In genomic region chr12:64968067-64968466, GRCm38 (mm10) we compare ENCODE assay signal across 8 mouse cellular contexts. TPM values are rescaled to one million over a fixed set of nuclear protein-coding genes. Genes with fewer than 3 reads are reported as not detected.
DNase-seq lines count a peak whose midpoint lies in the region; ATAC-seq and TF ChIP-seq lines count a peak whose summit lies in the region.

No protein-coding gene starts in this region.

- no peaks in the 10 kb centered on the region for H3K27me3 ChIP-seq in kidney, postnatal 0 days (ENCODE audit: insufficient read depth, low read length)
- H3K27me3 ChIP-seq in hindbrain, postnatal 0 days (ENCODE audit: insufficient read depth, low read length): no peaks in the 10 kb centered on the region
- no peaks in the 10 kb centered on the region for H3K27me3 ChIP-seq in midbrain, embryonic 15.5 days (replicated peaks)

- no peaks in the 10 kb centered on the region for H3K9me3 ChIP-seq in kidney, postnatal 0 days (replicated peaks; ENCODE audit: low read length)
- no peaks in the 10 kb centered on the region for H3K9me3 ChIP-seq in hindbrain, postnatal 0 days (ENCODE audit: low read length)
- no peaks in the 10 kb centered on the region for H3K9me3 ChIP-seq in midbrain, embryonic 15.5 days

- H3K27ac ChIP-seq in kidney, postnatal 0 days: no peak overlapping the region
- no peak overlapping the region for H3K27ac ChIP-seq in hindbrain, postnatal 0 days
- H3K27ac ChIP-seq in midbrain, embryonic 15.5 days: no peak overlapping the region

- ATAC-seq in kidney, postnatal 0 days (replicated peaks; ENCODE audit: low FRiP score, low read depth): no peak
- ATAC-seq in hindbrain, postnatal 0 days: no peak
- ATAC-seq in midbrain, embryonic 15.5 days (replicated peaks): no peak

- H3K9ac ChIP-seq in kidney, postnatal 0 days (ENCODE audit: low read depth, low read length): peak overlapping the region; percentile 93
- H3K9ac ChIP-seq in hindbrain, postnatal 0 days (replicated peaks; ENCODE audit: low read length): peak overlapping the region; percentile 93
- H3K9ac ChIP-seq in midbrain, embryonic 15.5 days: peak overlapping the region; percentile 84

- H3K4me2 ChIP-seq in kidney, postnatal 0 days (ENCODE audit: low read length): peak overlapping the region; percentile 95
- H3K4me2 ChIP-seq in hindbrain, postnatal 0 days (ENCODE audit: low read depth, low read length): peak overlapping the region; percentile 94
- H3K4me2 ChIP-seq in midbrain, embryonic 15.5 days: peak overlapping the region; percentile 93

- H3K36me3 ChIP-seq in kidney, postnatal 0 days (ENCODE audit: insufficient read depth, low read length): no peaks in the 10 kb centered on the region; the same call in 1 of the 2 replicates
- H3K36me3 ChIP-seq in hindbrain, postnatal 0 days (ENCODE audit: insufficient read depth, low read length): no peaks in the 10 kb centered on the region
- no peaks in the 10 kb centered on the region for H3K36me3 ChIP-seq in midbrain, embryonic 15.5 days (replicated peaks)

- WGBS in kidney, postnatal 0 days: 3% methylated on average over 2 of the region's 2 CpGs
- WGBS in hindbrain, postnatal 0 days: 7% methylated on average over 2 of the region's 2 CpGs
- 1% methylated on average over 2 of the region's 2 CpGs for WGBS in midbrain, embryonic 15.5 days

- TF ChIP-seq CTCF in kidney, postnatal 0 days (IDR thresholded peaks at IDR 0.05; ENCODE audit: low read depth): no peak
- no peak for TF ChIP-seq CTCF in hindbrain, postnatal 0 days (IDR thresholded peaks at IDR 0.05; ENCODE audit: low read depth)

- H3K4me1 ChIP-seq in kidney, postnatal 0 days (replicated peaks; ENCODE audit: insufficient read depth, low read length): peaks cover 11% of the 10 kb centered on the region; the same call in 1 of the 2 replicates
- peaks cover 27% of the 10 kb centered on the region; the same call in 1 of the 2 replicates for H3K4me1 ChIP-seq in hindbrain, postnatal 0 days (ENCODE audit: insufficient read depth, low read length)
- peaks cover 66% of the 10 kb centered on the region for H3K4me1 ChIP-seq in midbrain, embryonic 15.5 days

- H3K4me3 ChIP-seq in kidney, postnatal 0 days (replicated peaks; ENCODE audit: low read depth, low read length): peak overlapping the region; percentile 87
- H3K4me3 ChIP-seq in hindbrain, postnatal 0 days (ENCODE audit: low read length): peak overlapping the region; percentile 98
- H3K4me3 ChIP-seq in midbrain, embryonic 15.5 days: peak overlapping the region; percentile 78

- DNase-seq in kidney, postnatal 0 days (ENCODE audit: low spot score): no peak
- no peak for DNase-seq in kidney, adult 9 months
- DNase-seq in embryo, embryonic 10.5 days (ENCODE audit: low spot score): peak; percentile 31
- no peak for DNase-seq in hindbrain, postnatal 0 days (ENCODE audit: low spot score)
- no peak for DNase-seq in frontal cortex, postnatal 14 days (ENCODE audit: low spot score in 2 of 2)
- DNase-seq in spleen, adult 12 weeks (ENCODE audit: low spot score): no peak
- DNase-seq in left cerebral cortex, adult 9 months (ENCODE audit: low spot score in 2 of 2): no peak

RNA-seq across cellular contexts. Expression of gene Togaram1, which starts 2.5 kb away (rescaled TPM):
- 20.9 and 23.6 TPM in 2 replicates for polyA plus RNA-seq in kidney, postnatal 0 days (2015; fragmentation: Nextera tagmentation; extraction: Ambion mirVana)
- total RNA-seq in hindbrain, postnatal 0 days (2014; rRNA removed): 22.0 and 26.9 TPM in 2 replicates
- polyA plus RNA-seq in hindbrain, postnatal 0 days (2015; fragmentation: Nextera tagmentation; extraction: Ambion mirVana): 14.3 and 15.9 TPM in 2 replicates
- polyA plus RNA-seq in midbrain, embryonic 15.5 days (2015; fragmentation: Nextera tagmentation; extraction: Ambion mirVana): 19.1 and 25.4 TPM in 2 replicates

RNA-seq across cellular contexts. Expression of gene Klhl28, which starts 2.7 kb away (rescaled TPM):
- 10.8 and 11.1 TPM in 2 replicates for polyA plus RNA-seq in kidney, postnatal 0 days (2015; fragmentation: Nextera tagmentation; extraction: Ambion mirVana)
- 15.7 TPM in 2 replicates for total RNA-seq in hindbrain, postnatal 0 days (2014; rRNA removed)
- 20.7 and 21.4 TPM in 2 replicates for polyA plus RNA-seq in hindbrain, postnatal 0 days (2015; fragmentation: Nextera tagmentation; extraction: Ambion mirVana)
- polyA plus RNA-seq in midbrain, embryonic 15.5 days (2015; fragmentation: Nextera tagmentation; extraction: Ambion mirVana): 27.2 and 27.7 TPM in 2 replicates

RNA-seq across cellular contexts. Expression of gene Gm527, which starts 50.4 kb away (rescaled TPM):
- polyA plus RNA-seq in kidney, postnatal 0 days (2015; fragmentation: Nextera tagmentation; extraction: Ambion mirVana): 3.2 and 4.0 TPM in 2 replicates
- total RNA-seq in hindbrain, postnatal 0 days (2014; rRNA removed): 10.9 and 19.3 TPM in 2 replicates
- polyA plus RNA-seq in hindbrain, postnatal 0 days (2015; fragmentation: Nextera tagmentation; extraction: Ambion mirVana): 1.2 and 2.3 TPM in 2 replicates
- polyA plus RNA-seq in midbrain, embryonic 15.5 days (2015; fragmentation: Nextera tagmentation; extraction: Ambion mirVana): 1.7 and 2.4 TPM in 2 replicates
